Mouse (Mus musculus) spleen, adult 10 weeks (tissue): ENCODE data around the gene Il4i1. TPM values are rescaled to one million over a fixed set of nuclear protein-coding genes. Genes with fewer than 3 reads are reported as not detected.

Source experiments
- polyA plus RNA-seq: library from polyadenylated mRNA; stranded (reverse); fragments of 350-450 nt; fragmentation: Illumina TruSeq; extraction: RNeasy Lipid Tissue Mini Kit (QIAGEN cat#74804); gene quantifications from one replicate; pipeline ENCODE4 v1.2.3, GENCODE M21; 2015; ENCODE audit warnings: low replicate concordance; ENCODE audit not compliant: insufficient read depth

Gene Il4i1
- 71.8 TPM for polyA plus RNA-seq

DNA sequence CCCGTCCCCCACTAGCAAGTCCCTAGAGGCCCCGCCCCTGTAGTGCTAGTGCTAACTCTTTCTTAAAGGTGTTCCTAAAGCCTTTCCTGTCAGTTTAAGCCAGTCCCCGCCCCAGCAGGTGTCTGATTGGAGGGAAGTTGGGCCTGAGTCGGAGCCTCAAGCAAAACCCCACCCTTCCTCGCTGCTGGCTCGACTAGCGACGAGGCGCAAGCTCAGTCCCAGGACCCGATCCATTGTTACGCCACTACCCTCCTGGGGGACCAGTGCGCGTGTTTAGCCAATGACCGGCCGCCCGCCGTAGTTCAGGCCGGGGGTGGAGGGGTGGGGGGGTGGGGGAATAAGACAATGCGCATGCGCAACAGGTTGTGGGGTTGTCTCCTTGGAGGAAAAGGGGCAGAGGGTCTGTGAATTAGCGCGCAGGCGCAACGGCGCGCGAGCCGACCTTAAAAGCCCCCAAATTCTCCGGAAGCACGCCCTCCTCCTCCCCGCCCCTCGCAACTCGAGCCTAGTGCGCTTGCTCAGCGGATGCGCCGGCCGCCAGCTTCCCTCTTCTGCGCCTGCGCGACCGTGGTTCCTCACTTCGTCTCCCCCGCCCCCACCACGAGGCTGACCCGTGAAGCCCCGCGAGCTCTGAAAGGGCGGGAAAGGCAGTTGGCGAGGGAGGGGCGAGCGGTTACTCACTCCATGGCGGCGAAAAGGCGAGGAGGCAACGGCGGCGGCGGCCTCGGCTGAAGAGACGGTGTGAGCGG lies at the start of gene Il4i1, which contains the start of gene Nup62:
TSS of gene Il4i1 (plus strand) at position 667 of the 749 bp plus-strand sequence.
TSS of gene Nup62 (plus strand) at position 368 of the 749 bp plus-strand sequence.

DNA sequence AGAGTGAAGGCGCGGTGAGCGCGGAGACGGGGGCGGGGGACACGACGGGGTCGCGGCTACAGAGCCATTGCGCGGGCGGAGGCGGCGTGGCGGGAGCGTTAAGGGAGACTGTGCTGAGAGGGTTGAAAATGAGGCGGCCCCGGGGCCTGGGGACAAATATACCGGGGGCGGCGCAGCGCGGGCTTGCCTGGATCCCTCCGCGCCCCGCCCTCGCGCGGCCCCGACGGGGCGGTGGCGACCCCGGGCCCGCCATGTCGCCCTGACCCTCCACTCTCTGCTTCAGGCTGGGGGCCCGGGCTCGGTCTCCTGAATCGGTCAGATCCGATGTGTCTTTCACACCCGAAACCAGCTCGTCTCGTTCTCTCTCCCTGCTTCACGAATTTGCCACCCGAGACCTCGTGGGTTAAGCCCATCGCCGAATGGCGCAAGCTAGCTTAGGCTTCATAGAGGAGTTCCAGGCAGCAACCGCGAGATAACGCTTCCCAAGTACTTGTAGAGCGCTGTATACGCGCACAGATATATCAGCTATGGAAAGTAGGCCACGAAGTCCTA lies 359 bp downstream of the Il4i1 start, which contains the start of gene Atf5:
TSS of gene Atf5 (minus strand) at position 189 of the 552 bp plus-strand sequence.

DNA sequence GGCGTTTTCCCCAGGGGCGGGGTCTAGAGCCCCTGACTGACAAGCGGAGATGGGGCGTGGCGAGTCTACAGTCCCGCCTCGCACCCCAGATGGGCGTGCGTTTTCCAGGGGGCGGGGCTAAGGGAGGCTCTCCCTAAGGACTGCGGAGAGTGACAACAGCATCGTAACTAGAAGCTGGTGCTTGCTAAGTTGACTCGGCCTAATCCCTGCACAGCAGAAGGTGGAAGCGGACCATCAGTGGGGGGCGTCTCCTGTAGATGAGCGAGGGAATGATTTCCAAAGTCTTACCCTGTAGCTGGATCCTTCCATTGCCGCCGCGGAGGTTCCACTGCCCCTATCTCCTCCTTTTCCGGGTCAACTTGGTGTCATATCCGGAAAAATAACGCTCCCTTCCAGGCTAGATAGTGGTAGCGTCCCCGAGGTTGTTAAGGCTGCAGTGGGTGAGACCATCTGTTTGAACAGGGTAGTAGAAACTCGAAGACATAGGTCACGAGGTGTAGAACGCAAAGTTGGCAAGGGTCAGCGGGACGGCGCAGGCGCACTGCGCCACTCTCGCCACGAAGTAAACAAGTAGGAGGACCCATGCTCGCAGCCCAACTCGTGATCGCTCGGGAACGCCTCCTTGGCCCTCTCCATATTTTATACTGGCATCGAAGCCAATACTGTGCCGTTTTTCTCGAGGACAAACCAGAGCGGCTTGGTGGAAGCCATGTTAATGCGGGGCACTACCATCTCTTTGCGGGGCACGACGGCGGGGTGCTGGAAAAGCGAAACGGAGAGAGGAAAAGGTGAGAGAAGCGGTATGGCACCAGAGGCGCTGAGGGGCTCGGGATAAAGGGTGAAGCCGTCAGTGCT lies 32.6 kb downstream of the Il4i1 start, which contains the start of the genes Akt1s1 and Tbc1d17:
TSS of gene Akt1s1 (plus strand) at position 431 of the 855 bp plus-strand sequence.
TSS of gene Tbc1d17 (minus strand) at position 519 of the 855 bp plus-strand sequence.

DNA sequence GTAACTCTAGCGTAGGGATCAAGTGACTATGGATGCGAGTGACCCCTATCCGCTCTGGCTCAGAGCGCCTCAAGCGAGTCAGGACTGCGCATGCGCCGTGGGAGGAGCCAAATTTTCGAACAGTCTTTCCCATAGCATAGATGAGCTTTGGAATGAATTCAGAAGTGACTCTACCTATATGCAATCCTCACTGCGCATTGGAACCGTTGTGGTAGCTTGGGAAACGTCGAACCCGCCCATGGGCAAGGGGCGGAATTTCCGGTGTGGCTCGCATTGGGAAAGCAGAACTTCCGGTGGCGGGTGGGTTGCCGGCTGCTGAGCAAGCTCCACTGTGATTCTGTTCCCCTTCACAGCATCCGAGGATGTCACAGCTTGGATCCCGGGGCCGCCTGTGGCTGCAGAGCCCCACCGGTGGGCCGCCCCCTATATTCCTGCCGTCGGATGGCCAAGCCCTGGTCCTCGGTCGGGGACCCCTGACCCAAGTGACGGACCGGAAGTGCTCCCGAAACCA lies 40.9 kb downstream of the Il4i1 start, which contains the start of gene Pnkp:
TSS of gene Pnkp (plus strand) at position 98 of the 511 bp plus-strand sequence.

GRCm38 (mm10) chr7:44869697-44870528 lies 53.7 kb downstream of the Il4i1 start, which contains the start of gene Ptov1:
Ptov1 (minus strand) TSS chr7:44869788.

Other genes starting within 250 kb of the Il4i1 start
- 205 TPM for gene Napsa, start 244.0 kb upstream of the Il4i1 start, polyA plus RNA-seq
- gene Kcnc3, start 225.7 kb upstream of the Il4i1 start, polyA plus RNA-seq, result 1.2 TPM
- gene Myh14, start 145.5 kb upstream of the Il4i1 start, polyA plus RNA-seq, result not detected
- not detected for gene Izumo2, start 107.6 kb upstream of the Il4i1 start, polyA plus RNA-seq
- gene Vrk3, start 68.0 kb upstream of the Il4i1 start, polyA plus RNA-seq, result 43.6 TPM
- 1.3 TPM for gene Zfp473, start 65.3 kb upstream of the Il4i1 start, polyA plus RNA-seq
- gene Nup62, start 299 bp upstream of the Il4i1 start, polyA plus RNA-seq, result 19.2 TPM
- gene Atf5, start 271 bp downstream of the Il4i1 start, polyA plus RNA-seq, result 10.8 TPM
- gene Akt1s1, start 32.6 kb downstream of the Il4i1 start, polyA plus RNA-seq, result 9.0 TPM
- gene Tbc1d17, start 32.7 kb downstream of the Il4i1 start, polyA plus RNA-seq, result 21.1 TPM
- 22.1 TPM for gene Pnkp, start 40.8 kb downstream of the Il4i1 start, polyA plus RNA-seq
- 4.1 TPM for gene Ptov1, start 53.4 kb downstream of the Il4i1 start, polyA plus RNA-seq
- gene Med25, start 76.3 kb downstream of the Il4i1 start, polyA plus RNA-seq, result 14.6 TPM
- gene Fuz, start 79.7 kb downstream of the Il4i1 start, polyA plus RNA-seq, result 24.7 TPM
- 41.2 TPM for gene Ap2a1, start 113.1 kb downstream of the Il4i1 start, polyA plus RNA-seq
- gene Tsks, start 126.8 kb downstream of the Il4i1 start, polyA plus RNA-seq, result not detected
- gene Cpt1c, start 158.5 kb downstream of the Il4i1 start, polyA plus RNA-seq, result 1.5 TPM
- 116 TPM for gene Prmt1, start 170.2 kb downstream of the Il4i1 start, polyA plus RNA-seq
- gene Irf3, start 181.3 kb downstream of the Il4i1 start, polyA plus RNA-seq, result 140 TPM
- 6.8 TPM for gene Bcl2l12, start 182.3 kb downstream of the Il4i1 start, polyA plus RNA-seq
- 22.6 TPM for gene Scaf1, start 200.0 kb downstream of the Il4i1 start, polyA plus RNA-seq
- 30.0 TPM for gene Rras, start 201.6 kb downstream of the Il4i1 start, polyA plus RNA-seq
- gene Prr12, start 236.5 kb downstream of the Il4i1 start, polyA plus RNA-seq, result 4.3 TPM
- 21.1 TPM for gene Nosip, start 246.0 kb downstream of the Il4i1 start, polyA plus RNA-seq
- gene Prrg2, start 246.3 kb downstream of the Il4i1 start, polyA plus RNA-seq, result 3.5 TPM